Mouse (Mus musculus) gastrocnemius, adult 2 months (tissue): Measurements from ENCODE around the gene Insl6. TPM values are rescaled to one million over a fixed set of nuclear protein-coding genes. Genes with fewer than 3 reads are reported as not detected.

ENCODE experiments used
- DNase-seq: peaks from one replicate; pipeline ENCODE4 v3.0.0; 2022
- H3K27ac ChIP-seq: fragments of 200-600 bp; 2 replicates; pipeline ENCODE4 v1.8.1; 2022; ENCODE audit warnings: mild to moderate bottlenecking
- H3K4me3 ChIP-seq: fragments of 200-600 bp; 2 replicates; pipeline ENCODE4 v1.8.1; 2022; ENCODE audit warnings: mild to moderate bottlenecking, moderate library complexity
- CTCF ChIP-seq: fragments of 200-600 bp; IDR thresholded peaks from 2 replicates; pipeline ENCODE4 v1.8.1; 2022; ENCODE audit warnings: antibody characterized with exemption, mild to moderate bottlenecking, moderate library complexity
- intact Hi-C: fragments of 180-260 bp; cut with DNase I; formaldehyde crosslinking; loops from one replicate; pipeline ENCODE4 v1.15.1; 2025
- total RNA-seq, 2 experiments: library from RNA; stranded (reverse); gene quantifications; 2 replicates each; pipeline ENCODE4 v1.2.3; 2021

The Insl6 gene
- total RNA-seq, 2 experiments from 2014 or later = not detected

- intact Hi-C loops = no loop called here
- no peak for DNase-seq
- TF ChIP-seq CTCF = no peak
- Histone ChIP-seq H3K4me3 (no peak overlapping the region), H3K27ac (no peak overlapping the region)
Measured at GRCm38 (mm10) chr19:29342281-29342680, 17.1 kb upstream of the Insl6 start.

- intact Hi-C loops = no loop called here
- Histone ChIP-seq H3K27ac (no peak overlapping the region), H3K4me3 (no peak overlapping the region)
- TF ChIP-seq CTCF = no peak
- no peak for DNase-seq
Measured at GRCm38 (mm10) chr19:29341029-29341428, 15.9 kb upstream of the Insl6 start.

- Histone ChIP-seq H3K4me3 (no peak overlapping the region), H3K27ac (no peak overlapping the region)
- DNase-seq = no peak
- intact Hi-C loops = no loop called here
- no peak for TF ChIP-seq CTCF
Measured at GRCm38 (mm10) chr19:29336624-29337023, 11.5 kb upstream of the Insl6 start.

DNA sequence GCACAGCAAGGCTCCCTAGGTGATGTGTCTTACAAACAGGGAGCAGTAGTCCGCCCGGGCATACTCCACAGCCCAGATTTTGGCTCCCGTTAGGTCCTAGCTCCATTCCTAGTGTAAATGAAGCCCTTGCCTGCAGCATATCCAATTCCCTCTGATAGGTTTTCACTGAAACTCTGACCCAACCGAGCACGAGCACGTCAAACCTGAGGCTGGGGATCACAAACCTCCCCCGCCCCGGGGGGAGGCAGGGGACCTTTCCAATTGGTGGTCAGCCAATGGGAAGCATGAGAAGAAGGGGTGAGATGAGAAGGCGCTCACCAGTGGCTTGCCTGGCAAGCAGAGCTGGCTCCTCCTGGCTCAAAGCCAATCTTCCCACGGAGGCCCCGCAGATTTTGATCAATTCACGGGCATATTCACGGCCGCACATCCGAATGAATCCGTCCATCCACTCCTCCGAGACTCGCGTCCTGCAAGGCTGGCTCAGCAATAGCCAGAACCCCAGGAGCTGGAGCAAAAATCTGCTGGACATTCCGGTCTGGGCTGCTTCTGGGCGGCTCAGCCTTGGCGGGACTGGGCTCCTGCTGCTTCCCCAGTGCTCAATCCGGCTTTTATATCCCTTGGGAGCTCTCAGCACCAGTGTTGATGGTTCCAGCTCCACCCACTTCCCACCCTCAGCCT, 9.1 kb upstream of the Insl6 start, which contains the start of gene Rln1:
Gene Rln1, minus strand, starts transcription at position 603 of the 678 bp plus-strand sequence.
- peak; percentile 20 for DNase-seq
- no peak within 1 kb of the TSS for H3K27ac ChIP-seq
- peak within 1 kb of the TSS; percentile 66 for H3K4me3 ChIP-seq
- no peak for TF ChIP-seq CTCF
- intact Hi-C loops = no loop called here

- TF ChIP-seq CTCF = no peak
- no peak overlapping the region for H3K27ac ChIP-seq
- no peak overlapping the region for H3K4me3 ChIP-seq
- intact Hi-C loops = no loop called here
- DNase-seq = no peak
Measured at GRCm38 (mm10) chr19:29326822-29327552, 1.8 kb upstream of the Insl6 start.

DNA sequence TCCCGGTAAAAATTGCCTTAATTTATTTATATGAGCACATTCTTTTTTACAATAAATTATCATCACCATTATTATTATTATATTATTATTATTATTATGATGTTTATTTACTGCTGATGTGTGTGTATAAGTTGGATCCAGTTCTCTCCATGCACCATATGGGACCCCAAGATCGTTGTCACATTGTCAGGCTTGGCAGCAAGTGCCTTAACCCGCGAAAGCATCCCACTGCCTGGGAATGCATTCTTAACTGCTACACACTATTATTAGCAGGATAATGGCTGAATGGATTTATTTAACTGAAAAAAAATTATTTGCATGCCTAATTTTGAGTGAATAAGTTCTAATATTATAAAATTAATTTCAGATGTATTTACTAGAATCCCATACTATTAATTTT, 1.2 kb upstream of the Insl6 start:
- DNase-seq = no peak
- Histone ChIP-seq H3K4me3 (no peak overlapping the region), H3K27ac (no peak overlapping the region)
- intact Hi-C loops = no loop called here
- TF ChIP-seq CTCF = no peak

DNA sequence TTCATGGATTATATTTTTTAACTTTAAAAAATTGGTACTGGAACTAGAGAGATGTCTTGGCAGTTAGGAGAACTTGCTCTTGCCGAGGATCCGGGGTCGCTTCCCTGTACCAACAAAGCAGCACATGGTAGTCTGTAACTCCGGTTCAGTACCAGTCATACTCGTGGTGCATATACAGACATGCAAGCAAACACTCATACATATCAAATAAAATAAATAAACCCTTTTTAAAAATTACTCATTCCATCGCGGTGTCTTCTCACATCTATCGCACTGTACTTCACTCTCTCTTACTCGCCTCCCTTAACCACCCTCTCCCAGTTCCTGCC, 660 bp upstream of the Insl6 start:
- no peak overlapping the region for H3K27ac ChIP-seq
- no peak for DNase-seq
- peak overlapping the region; percentile 60 for H3K4me3 ChIP-seq
- no peak for TF ChIP-seq CTCF
- intact Hi-C loops = no loop called here

GRCm38 (mm10) chr19:29323416-29324049, 1.6 kb downstream of the Insl6 start:
- DNase-seq = no peak
- intact Hi-C loops = no loop called here
- no peak for TF ChIP-seq CTCF
- no peak overlapping the region for H3K27ac ChIP-seq
- no peak overlapping the region for H3K4me3 ChIP-seq

DNA sequence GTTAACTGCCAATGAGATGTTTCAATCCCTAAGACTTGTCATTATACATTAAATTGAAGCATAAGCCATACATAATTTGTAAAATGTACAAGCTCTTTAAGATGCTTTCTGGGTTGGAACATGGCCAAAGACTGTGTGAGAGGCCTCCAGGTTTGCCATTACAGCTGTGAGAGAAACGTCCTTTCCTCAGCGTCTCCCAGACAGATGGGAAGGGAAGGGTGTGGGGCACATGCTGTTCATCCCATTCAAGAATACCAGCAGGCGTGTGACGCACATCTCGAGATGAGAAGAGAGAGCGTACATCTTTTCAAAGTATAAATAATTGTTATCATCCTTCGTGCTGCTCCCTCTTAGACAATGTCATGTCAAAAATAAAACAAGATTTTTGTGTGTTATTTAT, 12.5 kb downstream of the Insl6 start:
- intact Hi-C loops = no loop called here

DNA sequence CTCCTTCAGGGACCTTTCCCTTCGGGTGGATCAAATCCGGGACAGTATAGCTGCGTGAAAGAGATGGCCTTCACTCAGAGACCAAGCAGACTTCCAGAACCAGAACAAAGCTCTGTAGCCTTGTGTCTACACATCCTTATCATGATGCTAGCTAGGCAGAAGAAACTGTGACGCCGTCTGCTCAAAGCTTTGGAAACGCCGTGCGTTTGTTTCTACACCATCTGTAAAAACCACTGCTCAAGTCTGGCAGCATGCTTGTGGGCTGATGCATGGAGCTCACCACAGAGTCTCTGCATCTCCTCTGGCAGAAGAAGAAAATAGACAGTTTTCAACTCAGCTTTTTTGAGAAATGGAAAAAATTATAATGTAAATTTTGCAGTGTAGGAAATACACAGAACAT, 13.4 kb downstream of the Insl6 start:
- intact Hi-C loops = no loop called here
- Histone ChIP-seq H3K4me3 (no peak overlapping the region), H3K27ac (no peak overlapping the region)
- no peak for TF ChIP-seq CTCF
- no peak for DNase-seq

More for the DNA sequence above, 12.5 kb downstream of the Insl6 start:
- H3K4me3 ChIP-seq = no peak overlapping the region
- DNase-seq = no peak
- TF ChIP-seq CTCF = no peak
- no peak overlapping the region for H3K27ac ChIP-seq

- no peak for DNase-seq
- TF ChIP-seq CTCF = peak; percentile 42
- intact Hi-C loops = loop anchor here (5.0 kb wide), 1 partner anchor 48 kb away; no protein-coding TSS in a partner anchor
- H3K27ac ChIP-seq = no peak overlapping the region
- H3K4me3 ChIP-seq = no peak overlapping the region
Measured at GRCm38 (mm10) chr19:29308832-29309231, 16.3 kb downstream of the Insl6 start.

DNA sequence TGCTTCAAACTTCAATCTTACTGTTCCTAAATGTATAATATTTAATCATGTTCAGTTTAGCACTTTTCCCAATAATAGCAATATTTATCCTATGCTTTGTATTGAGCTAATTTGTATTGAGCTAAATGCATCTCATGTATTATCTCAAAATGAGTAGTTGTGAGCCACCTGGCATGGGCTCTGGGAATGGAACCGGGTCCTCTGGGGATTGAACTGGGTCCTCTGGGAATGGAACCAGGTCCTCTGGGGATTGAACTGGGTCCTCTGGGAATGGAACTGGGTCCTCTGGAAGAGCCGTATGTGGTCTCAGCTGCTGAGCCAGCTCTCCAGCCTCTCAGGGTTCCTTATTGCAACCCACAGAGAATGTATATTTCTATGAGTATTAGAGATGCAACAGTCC, 23.0 kb downstream of the Insl6 start:
- DNase-seq = no peak
- no peak overlapping the region for H3K27ac ChIP-seq
- no peak overlapping the region for H3K4me3 ChIP-seq
- intact Hi-C loops = no loop called here
- TF ChIP-seq CTCF = no peak

- no peak for TF ChIP-seq CTCF
- DNase-seq = no peak
- no peak overlapping the region for H3K27ac ChIP-seq
- intact Hi-C loops = no loop called here
- H3K4me3 ChIP-seq = no peak overlapping the region
Measured at GRCm38 (mm10) chr19:29300919-29301318, 24.2 kb downstream of the Insl6 start.
